Mouse (Mus musculus) c-Kit-positive CD71-negative TER-119-negative erythroid progenitor cells, embryonic 14.5 days (primary cell): Measurements from ENCODE around the gene Hapln4.
"Not testable (repeated sequence)": the region's sequence is repeated elsewhere in the genome, so short reads cannot be mapped to it uniquely, and the experiment has no call there.

ENCODE experiments used
- DNase-seq: peaks from one replicate; pipeline ENCODE4 v3.0.0-alpha.2; 2013; ENCODE audit warnings: low read depth

Gene Hapln4

GRCm38 (mm10) chr8:70083285-70083684 is at the start of gene Hapln4:
Gene Hapln4 (plus strand): TSS chr8:70083457.
- DNase-seq: no peak

GRCm38 (mm10) chr8:70037994-70038393 is 45.3 kb upstream of the Hapln4 start:
- no peak for DNase-seq

GRCm38 (mm10) chr8:70041885-70042546 is 41.2 kb upstream of the Hapln4 start:
- no peak for DNase-seq

- DNase-seq: peak; percentile 95
Measured at GRCm38 (mm10) chr8:70042583-70043455, 40.4 kb upstream of the Hapln4 start, which contains the start of the genes Mau2 and Sugp1. Gene Mau2 (minus strand): TSS chr8:70042734. Gene Sugp1 (plus strand): TSS chr8:70042813.

GRCm38 (mm10) chr8:70043996-70044395 is 39.3 kb upstream of the Hapln4 start:
- DNase-seq: no peak

- DNase-seq: no peak
Measured at GRCm38 (mm10) chr8:70049662-70050061, 33.6 kb upstream of the Hapln4 start.

GRCm38 (mm10) chr8:70050434-70050833 is 32.8 kb upstream of the Hapln4 start:
- not testable (repeated sequence) for DNase-seq

- no peak for DNase-seq
Measured at GRCm38 (mm10) chr8:70057721-70058120, 25.5 kb upstream of the Hapln4 start.

- no peak for DNase-seq
Measured at GRCm38 (mm10) chr8:70071836-70072440, 11.3 kb upstream of the Hapln4 start.

- peak; percentile 29 for DNase-seq
Measured at GRCm38 (mm10) chr8:70072441-70073069, 10.7 kb upstream of the Hapln4 start, which contains the start of gene Tm6sf2. Gene Tm6sf2 (plus strand): TSS chr8:70072924.

GRCm38 (mm10) chr8:70073120-70073519 is 10.1 kb upstream of the Hapln4 start:
- no peak for DNase-seq

GRCm38 (mm10) chr8:70073682-70074081 is 9.6 kb upstream of the Hapln4 start:
- DNase-seq: no peak

- DNase-seq: no peak
Measured at GRCm38 (mm10) chr8:70081976-70082375, 1.3 kb upstream of the Hapln4 start.

- DNase-seq: no peak
Measured at GRCm38 (mm10) chr8:70084191-70085065, 1.2 kb downstream of the Hapln4 start.

GRCm38 (mm10) chr8:70086151-70086550 is 2.9 kb downstream of the Hapln4 start:
- DNase-seq: no peak

- no peak for DNase-seq
Measured at GRCm38 (mm10) chr8:70087237-70087636, 4.0 kb downstream of the Hapln4 start.

- no peak for DNase-seq
Measured at GRCm38 (mm10) chr8:70087836-70088650, 4.8 kb downstream of the Hapln4 start.

- DNase-seq: no peak
Measured at GRCm38 (mm10) chr8:70089296-70089960, 6.2 kb downstream of the Hapln4 start.

- no peak for DNase-seq
Measured at GRCm38 (mm10) chr8:70092786-70093185, 9.5 kb downstream of the Hapln4 start.

- DNase-seq: no peak
Measured at GRCm38 (mm10) chr8:70099276-70099675, 16.0 kb downstream of the Hapln4 start.
